Mouse (Mus musculus): ENCODE measurements around the gene Sass6. TPM values are rescaled to one million over a fixed set of nuclear protein-coding genes. Genes with fewer than 3 reads are reported as not detected.

Gene Sass6
- polyA plus RNA-seq, 1 experiment: 1.6 TPM

DNA sequence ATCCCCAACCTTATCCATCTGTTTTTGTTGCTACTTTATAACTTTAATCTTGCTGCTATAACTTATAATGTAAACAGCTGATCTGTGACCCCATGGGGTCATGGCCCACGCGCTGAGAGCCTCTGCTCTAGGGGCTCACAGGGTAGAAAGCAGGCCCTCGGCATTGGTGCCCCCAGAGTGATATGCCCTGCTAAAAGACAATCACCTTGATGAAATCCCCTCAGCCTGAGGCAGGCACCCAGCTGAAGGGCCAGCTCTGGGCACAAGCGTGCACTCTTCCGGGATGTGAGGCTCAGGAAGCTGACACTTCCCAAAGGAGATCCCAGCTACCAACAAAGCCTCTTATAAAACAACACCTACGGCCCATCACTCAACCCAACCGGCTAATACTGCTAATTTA is 43.8 kb downstream of the Sass6 start:
- 91% methylated on average over 7 of the region's 7 CpGs for WGBS
- Histone ChIP-seq H3K27me3 (ENCODE audit: control insufficient read depth, insufficient read depth, low read length) (no peaks in the 10 kb centered on the region), H3K36me3 (ENCODE audit: control insufficient read depth, insufficient read depth, low read length) (peaks cover 35% of the 10 kb centered on the region), H3K4me3 (ENCODE audit: extremely low read depth, insufficient read depth, insufficient read length) (no peak overlapping the region), H3K4me1 (ENCODE audit: control insufficient read depth, insufficient read depth, insufficient read length) (no peaks in the 10 kb centered on the region), H3K27ac (ENCODE audit: insufficient read depth, low read length) (no peak overlapping the region)
- TF ChIP-seq POLR2A (IDR thresholded peaks at IDR 0.05; ENCODE audit: low read depth, low read length) (no peak), CTCF (IDR thresholded peaks at IDR 0.05; ENCODE audit: extremely low read depth, insufficient read depth, insufficient read length, insufficient replicate concordance) (no peak)
- no peak for DNase-seq (ENCODE audit: low read depth in 1 of 2, low spot score in 2 of 2)

DNA sequence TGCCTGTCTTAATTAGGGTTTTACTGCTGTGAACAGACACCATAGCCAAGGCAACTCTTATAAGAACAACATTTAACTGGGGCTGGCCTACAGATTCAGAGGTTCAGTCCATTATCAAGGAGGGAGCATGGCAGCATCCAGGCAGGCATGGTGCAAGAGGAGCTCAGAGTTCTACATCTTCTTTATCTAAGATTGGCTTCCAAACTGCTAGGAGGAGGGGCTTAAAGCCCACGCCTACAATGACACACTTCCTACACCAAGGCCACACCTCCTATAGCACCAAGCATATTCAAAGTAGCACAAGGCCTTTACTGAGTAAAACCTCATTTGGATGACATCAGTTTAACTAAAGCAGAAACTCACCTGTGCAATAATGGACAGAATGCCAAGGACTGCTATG is 45.2 kb downstream of the Sass6 start:
- 77% methylated on average over 1 of the region's 1 CpGs for WGBS
- Histone ChIP-seq H3K27me3 (ENCODE audit: control insufficient read depth, insufficient read depth, low read length) (no peaks in the 10 kb centered on the region), H3K4me3 (ENCODE audit: extremely low read depth, insufficient read depth, insufficient read length) (no peak overlapping the region), H3K27ac (ENCODE audit: insufficient read depth, low read length) (no peak overlapping the region), H3K4me1 (ENCODE audit: control insufficient read depth, insufficient read depth, insufficient read length) (no peaks in the 10 kb centered on the region), H3K36me3 (ENCODE audit: control insufficient read depth, insufficient read depth, low read length) (peaks cover 33% of the 10 kb centered on the region)
- no peak for TF ChIP-seq POLR2A (IDR thresholded peaks at IDR 0.05; ENCODE audit: low read depth, low read length)
- TF ChIP-seq CTCF (IDR thresholded peaks at IDR 0.05; ENCODE audit: extremely low read depth, insufficient read depth, insufficient read length, insufficient replicate concordance): no peak
- DNase-seq (ENCODE audit: low read depth in 1 of 2, low spot score in 2 of 2): no peak

DNA sequence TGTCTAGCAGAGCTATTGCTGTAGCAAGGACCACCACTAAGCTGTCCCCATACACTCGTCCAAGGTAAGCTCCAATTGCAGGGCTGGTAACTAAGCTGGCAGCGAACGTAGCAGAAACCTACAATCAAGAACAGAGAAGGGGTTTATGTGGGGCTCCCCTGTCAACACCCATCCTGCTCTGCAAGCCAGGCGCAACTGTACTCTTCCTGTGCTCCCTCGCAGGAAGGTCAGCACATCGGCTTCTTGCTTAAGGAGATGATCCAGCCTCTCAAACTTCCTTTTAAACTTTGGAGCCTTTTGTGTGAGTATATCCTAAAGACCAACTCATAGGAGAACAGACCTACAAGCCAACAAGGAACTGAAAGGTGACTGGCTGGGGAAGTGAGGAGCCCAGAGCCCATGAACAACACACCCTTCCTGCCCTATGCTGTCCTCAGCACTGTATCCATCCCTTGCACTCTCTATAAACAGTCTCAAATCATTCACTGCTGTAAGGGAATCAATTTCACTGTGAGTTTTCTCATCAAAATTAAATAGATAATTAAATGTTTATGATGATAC is 47.1 kb downstream of the Sass6 start:
- TF ChIP-seq CTCF (IDR thresholded peaks at IDR 0.05; ENCODE audit: extremely low read depth, insufficient read depth, insufficient read length, insufficient replicate concordance) (no peak), POLR2A (IDR thresholded peaks at IDR 0.05; ENCODE audit: low read depth, low read length) (no peak)
- H3K27me3 ChIP-seq (ENCODE audit: control insufficient read depth, insufficient read depth, low read length): no peaks in the 10 kb centered on the region
- peaks cover 30% of the 10 kb centered on the region for H3K36me3 ChIP-seq (ENCODE audit: control insufficient read depth, insufficient read depth, low read length)
- H3K27ac ChIP-seq (ENCODE audit: insufficient read depth, low read length): no peak overlapping the region
- no peak overlapping the region for H3K4me3 ChIP-seq (ENCODE audit: extremely low read depth, insufficient read depth, insufficient read length)
- WGBS: 82% methylated on average over 6 of the region's 6 CpGs
- no peaks in the 10 kb centered on the region for H3K4me1 ChIP-seq (ENCODE audit: control insufficient read depth, insufficient read depth, insufficient read length)
- DNase-seq (ENCODE audit: low read depth in 1 of 2, low spot score in 2 of 2): no peak

DNA sequence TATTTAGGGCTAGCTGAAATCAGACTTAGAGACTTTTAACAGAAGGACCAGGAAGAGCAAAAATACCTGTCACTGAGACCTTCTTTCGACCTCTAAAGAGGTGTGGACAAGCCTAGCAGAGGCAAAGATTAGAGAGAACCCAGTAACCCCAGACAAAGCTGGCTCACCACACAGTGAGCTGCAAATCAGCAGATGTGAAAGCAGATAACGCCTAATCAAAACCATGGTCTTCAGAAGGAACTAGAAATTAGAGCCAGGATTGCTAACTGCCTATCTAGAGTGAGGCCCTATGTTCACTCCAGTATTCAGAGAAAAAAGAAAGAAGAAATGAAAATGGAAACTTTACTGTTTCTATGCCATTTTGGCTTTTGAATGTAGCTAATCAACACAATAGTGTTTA is 47.6 kb downstream of the Sass6 start:
- no peak for DNase-seq (ENCODE audit: low read depth in 1 of 2, low spot score in 2 of 2)
- H3K4me1 ChIP-seq (ENCODE audit: control insufficient read depth, insufficient read depth, insufficient read length): no peaks in the 10 kb centered on the region
- H3K4me3 ChIP-seq (ENCODE audit: extremely low read depth, insufficient read depth, insufficient read length): no peak overlapping the region
- WGBS: 64% methylated on average over 2 of the region's 2 CpGs
- H3K27me3 ChIP-seq (ENCODE audit: control insufficient read depth, insufficient read depth, low read length): no peaks in the 10 kb centered on the region
- TF ChIP-seq CTCF (IDR thresholded peaks at IDR 0.05; ENCODE audit: extremely low read depth, insufficient read depth, insufficient read length, insufficient replicate concordance) (no peak), POLR2A (IDR thresholded peaks at IDR 0.05; ENCODE audit: low read depth, low read length) (no peak)
- H3K36me3 ChIP-seq (ENCODE audit: control insufficient read depth, insufficient read depth, low read length): peaks cover 32% of the 10 kb centered on the region
- no peak overlapping the region for H3K27ac ChIP-seq (ENCODE audit: insufficient read depth, low read length)

DNA sequence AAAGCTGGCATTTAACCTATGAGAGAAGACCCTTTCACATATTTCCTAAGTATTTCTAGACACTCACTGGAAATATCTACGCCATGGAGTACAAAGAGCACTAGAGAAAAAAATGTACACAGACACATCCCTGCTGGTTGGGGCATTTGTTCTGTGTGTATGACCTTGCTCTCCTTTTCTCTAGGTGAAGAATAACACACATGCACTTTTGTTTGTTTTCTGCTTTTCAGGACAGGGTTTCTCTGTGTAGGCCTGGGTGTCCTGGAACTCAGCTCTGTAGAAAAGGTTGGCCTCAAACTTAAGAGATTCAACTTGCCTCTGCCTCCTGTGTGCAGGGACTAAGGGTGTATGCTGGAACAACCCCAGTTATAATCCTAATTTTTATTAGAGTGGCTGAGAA is 51.6 kb downstream of the Sass6 start:
- Histone ChIP-seq H3K4me1 (ENCODE audit: control insufficient read depth, insufficient read depth, insufficient read length) (no peaks in the 10 kb centered on the region), H3K27ac (ENCODE audit: insufficient read depth, low read length) (no peak overlapping the region), H3K36me3 (ENCODE audit: control insufficient read depth, insufficient read depth, low read length) (peaks cover 26% of the 10 kb centered on the region), H3K27me3 (ENCODE audit: control insufficient read depth, insufficient read depth, low read length) (no peaks in the 10 kb centered on the region), H3K4me3 (ENCODE audit: extremely low read depth, insufficient read depth, insufficient read length) (no peak overlapping the region)
- TF ChIP-seq POLR2A (IDR thresholded peaks at IDR 0.05; ENCODE audit: low read depth, low read length): no peak
- no peak for TF ChIP-seq CTCF (IDR thresholded peaks at IDR 0.05; ENCODE audit: extremely low read depth, insufficient read depth, insufficient read length, insufficient replicate concordance)
- no peak for DNase-seq (ENCODE audit: low read depth in 1 of 2, low spot score in 2 of 2)
- WGBS: 96% methylated on average over 1 of the region's 1 CpGs

DNA sequence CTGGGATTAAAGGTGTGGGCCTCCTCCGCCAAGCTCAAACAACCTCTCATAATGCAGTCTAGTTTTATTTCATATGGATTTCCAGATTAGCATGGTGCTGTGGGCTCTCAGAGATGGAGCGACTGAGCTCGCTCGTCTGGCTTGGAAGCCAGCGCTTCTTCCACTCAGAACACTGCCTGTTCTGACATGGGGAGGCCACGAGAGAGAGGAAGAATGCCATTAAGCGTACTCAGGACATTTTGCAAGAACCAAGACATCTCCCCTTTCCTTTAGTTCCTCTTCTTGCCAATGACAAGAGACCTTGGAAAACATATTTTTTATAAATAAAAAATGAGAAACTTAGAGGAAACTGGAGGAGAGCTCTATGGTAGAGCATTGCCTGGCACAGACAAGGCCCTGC is 54.0 kb downstream of the Sass6 start:
- DNase-seq (ENCODE audit: low read depth in 1 of 2, low spot score in 2 of 2): no peak
- Histone ChIP-seq H3K27me3 (ENCODE audit: control insufficient read depth, insufficient read depth, low read length) (no peaks in the 10 kb centered on the region), H3K27ac (ENCODE audit: insufficient read depth, low read length) (no peak overlapping the region), H3K4me3 (ENCODE audit: extremely low read depth, insufficient read depth, insufficient read length) (no peak overlapping the region), H3K4me1 (ENCODE audit: control insufficient read depth, insufficient read depth, insufficient read length) (no peaks in the 10 kb centered on the region), H3K36me3 (ENCODE audit: control insufficient read depth, insufficient read depth, low read length) (peaks cover 19% of the 10 kb centered on the region)
- no peak for TF ChIP-seq POLR2A (IDR thresholded peaks at IDR 0.05; ENCODE audit: low read depth, low read length)
- no peak for TF ChIP-seq CTCF (IDR thresholded peaks at IDR 0.05; ENCODE audit: extremely low read depth, insufficient read depth, insufficient read length, insufficient replicate concordance)
- WGBS: 85% methylated on average over 7 of the region's 7 CpGs

DNA sequence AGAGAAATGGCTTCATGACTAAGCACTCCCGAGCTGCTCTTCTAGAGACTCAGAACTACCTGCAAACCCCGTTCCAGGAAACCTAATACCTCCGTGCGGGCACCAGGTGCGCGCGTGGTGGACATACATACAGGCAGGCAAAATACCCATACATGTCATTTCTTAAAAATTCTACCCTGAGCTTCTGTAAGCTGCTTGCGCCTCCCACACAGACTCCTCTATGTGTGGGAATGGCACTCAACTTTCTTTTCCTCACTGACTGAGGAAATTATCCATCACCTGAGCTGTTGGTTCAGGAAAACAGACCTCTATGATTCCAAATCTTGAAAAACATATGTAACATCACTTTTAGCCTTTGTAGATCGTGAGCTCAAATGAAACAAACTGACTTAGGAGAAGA is 55.9 kb downstream of the Sass6 start:
- Histone ChIP-seq H3K4me3 (ENCODE audit: extremely low read depth, insufficient read depth, insufficient read length) (no peak overlapping the region), H3K27ac (ENCODE audit: insufficient read depth, low read length) (no peak overlapping the region), H3K27me3 (ENCODE audit: control insufficient read depth, insufficient read depth, low read length) (no peaks in the 10 kb centered on the region), H3K4me1 (ENCODE audit: control insufficient read depth, insufficient read depth, insufficient read length) (0 out of 2 replicates have a peak, but pooled peaks cover under 1% of the 10 kb centered on the region), H3K36me3 (ENCODE audit: control insufficient read depth, insufficient read depth, low read length) (peaks cover 14% of the 10 kb centered on the region)
- TF ChIP-seq CTCF (IDR thresholded peaks at IDR 0.05; ENCODE audit: extremely low read depth, insufficient read depth, insufficient read length, insufficient replicate concordance): no peak
- no peak for TF ChIP-seq POLR2A (IDR thresholded peaks at IDR 0.05; ENCODE audit: low read depth, low read length)
- WGBS: 97% methylated on average over 9 of the region's 9 CpGs
- DNase-seq (ENCODE audit: low read depth in 1 of 2, low spot score in 2 of 2): no peak

Data from spleen, adult 2 months (tissue).